In genomic region chr12:76256114-76256843, GRCm38 (mm10) we compare ENCODE assay signal across 9 mouse cellular contexts. TPM values are rescaled to one million over a fixed set of nuclear protein-coding genes. Genes with fewer than 3 reads are reported as not detected.
A peak's percentile ranks its signal among the peaks of the same experiment; 100 is the strongest.
DNase-seq lines count a peak whose midpoint lies in the region; ATAC-seq lines count a peak whose summit lies in the region.
"Had no signal": no experiment of that assay in that cellular context is flagged by ENCODE, and none has a peak within 500 bp of the region (broad histone marks: within the 10 kb centered on the region; RNA-seq: fewer than 3 reads in every experiment).

No protein-coding gene starts in this region.

- no peaks in the 10 kb centered on the region for H3K36me3 ChIP-seq in heart, embryonic 16.5 days (ENCODE audit: control insufficient read depth, insufficient read depth)
- no peaks in the 10 kb centered on the region for H3K36me3 ChIP-seq in midbrain, embryonic 11.5 days (ENCODE audit: control insufficient read depth, insufficient read depth, low read length)

- H3K4me2 ChIP-seq in heart, embryonic 16.5 days (ENCODE audit: low read depth, low read length), result peak overlapping the region; percentile 91
- H3K4me2 ChIP-seq in midbrain, embryonic 11.5 days, result peak overlapping the region; percentile 93

- no peaks in the 10 kb centered on the region for H3K27me3 ChIP-seq in heart, embryonic 16.5 days (ENCODE audit: control insufficient read depth, insufficient read depth, low read length)
- H3K27me3 ChIP-seq in midbrain, embryonic 11.5 days (ENCODE audit: control insufficient read depth, insufficient read depth, low read length), result no peaks in the 10 kb centered on the region

- H3K9ac ChIP-seq in heart, embryonic 16.5 days (ENCODE audit: low read length), result peak overlapping the region; percentile 79
- H3K9ac ChIP-seq in midbrain, embryonic 11.5 days (ENCODE audit: low read length), result peak overlapping the region; percentile 68

- WGBS in heart, embryonic 16.5 days, result 9% methylated on average over 17 of the region's 17 CpGs
- WGBS in midbrain, embryonic 11.5 days, result 7% methylated on average over 17 of the region's 17 CpGs

- peak overlapping the region; percentile 73 for H3K4me3 ChIP-seq in brown adipose tissue, adult 24 weeks (ENCODE audit: insufficient read depth, low read depth, low read length)
- peak overlapping the region; percentile 73 for H3K4me3 ChIP-seq in heart, embryonic 16.5 days (ENCODE audit: low read length)
- H3K4me3 ChIP-seq in midbrain, embryonic 11.5 days (ENCODE audit: low read depth, low read length), result peak overlapping the region; percentile 58

- H3K27ac ChIP-seq in brown adipose tissue, adult 24 weeks (replicated peaks; ENCODE audit: low read depth, low read length), result no peak overlapping the region
- no peak overlapping the region for H3K27ac ChIP-seq in heart, embryonic 16.5 days (ENCODE audit: low read length)
- H3K27ac ChIP-seq in midbrain, embryonic 11.5 days (ENCODE audit: low read depth, low read length), result no peak overlapping the region

- peaks cover 9% of the 10 kb centered on the region for H3K4me1 ChIP-seq in brown adipose tissue, adult 24 weeks (ENCODE audit: control insufficient read depth, insufficient read depth, insufficient read length, low read length)
- H3K4me1 ChIP-seq in heart, embryonic 16.5 days (ENCODE audit: control insufficient read depth, insufficient read depth, low read length), result peaks cover 10% of the 10 kb centered on the region
- H3K4me1 ChIP-seq in midbrain, embryonic 11.5 days (ENCODE audit: control insufficient read depth, insufficient read depth, low read length), result peaks cover 6% of the 10 kb centered on the region

- no peaks in the 10 kb centered on the region for H3K9me3 ChIP-seq in heart, embryonic 16.5 days (replicated peaks; ENCODE audit: control insufficient read depth, low read length)
- no peaks in the 10 kb centered on the region for H3K9me3 ChIP-seq in midbrain, embryonic 11.5 days (ENCODE audit: control insufficient read depth, low read length)

- no peak for ATAC-seq in heart, embryonic 16.5 days (replicated peaks; ENCODE audit: extremely low read depth, insufficient read depth, low FRiP score)
- ATAC-seq in midbrain, embryonic 11.5 days (ENCODE audit: low FRiP score), result no peak

- peak; percentile 24 for DNase-seq in ES-CJ7 (ENCODE audit: low read depth, low spot score)
- DNase-seq in kidney, postnatal 36 days, result peak; percentile 58 to 60
- DNase-seq in midbrain, embryonic 11.5 days (ENCODE audit: low spot score, missing footprints), result no peak
- peak; percentile 48 for DNase-seq in thymus, postnatal 14 days
- DNase-seq in right cerebral cortex, postnatal 4 days, result no peak
- DNase-seq in testis, postnatal 10 days (ENCODE audit: low spot score), result no peak

RNA-seq across cellular contexts. Expression of gene Mthfd1, which starts 1.2 kb away (rescaled TPM):
- polyA plus RNA-seq in brown adipose tissue, adult 24 weeks (2012; ENCODE audit: insufficient read depth, insufficient read length, missing spikeins), result 14.7 and 15.1 TPM in 2 replicates
- polyA plus RNA-seq in heart, embryonic 16.5 days (2015; fragmentation: Nextera tagmentation; extraction: Ambion mirVana), result 45.8 and 47.4 TPM in 2 replicates
- polyA plus RNA-seq in midbrain, embryonic 11.5 days (2014; fragmentation: Nextera tagmentation; extraction: Ambion mirVana), result 62.9 and 63.9 TPM in 2 replicates

RNA-seq across cellular contexts. Expression of gene Tex21, which starts 9.7 kb away (rescaled TPM):
- polyA plus RNA-seq in brown adipose tissue, adult 24 weeks (2012; ENCODE audit: insufficient read depth, insufficient read length, missing spikeins), result not detected in 2 replicates
- not detected in 2 replicates for polyA plus RNA-seq in heart, embryonic 16.5 days (2015; fragmentation: Nextera tagmentation; extraction: Ambion mirVana)
- polyA plus RNA-seq in midbrain, embryonic 11.5 days (2014; fragmentation: Nextera tagmentation; extraction: Ambion mirVana), result not detected in 2 replicates
- polyA plus RNA-seq: large intestine, adult 2 months had no signal

Comparison
In these comparisons a context has a peak if more than half of its experiments do, and no peak if none do; other contexts are left out.
1. DNase-seq: peak in ES-CJ7 (single experiment), kidney, postnatal 36 days (2 of 2) and thymus, postnatal 14 days (single experiment); none in midbrain, embryonic 11.5 days (single experiment), right cerebral cortex, postnatal 4 days (single experiment) and testis, postnatal 10 days (single experiment).
2. Peak in every context shown above with its lines, with median percentiles within 50 percentile points of each other: H3K4me3 ChIP-seq.